Mouse (Mus musculus) heart, adult 2 months (tissue): Measurements from ENCODE around the gene Wnt5b.

Experiments
- EP300 ChIP-seq: fragments of 200-500 bp; IDR thresholded peaks from 2 replicates; pipeline ENCODE4 v1.6.1; 2011; ENCODE audit warnings: low read depth, low read length, control low read depth; ENCODE audit not compliant: insufficient read depth
- POLR2A ChIP-seq: fragments of 200-500 bp; IDR thresholded peaks from 2 replicates; pipeline ENCODE4 v1.6.1; 2011; ENCODE audit warnings: mild to moderate bottlenecking, low read depth, low read length, control low read depth; ENCODE audit not compliant: insufficient read depth

GRCm38 (mm10) chr6:119458166-119458565, 86.0 kb downstream of the Wnt5b start:
- TF ChIP-seq EP300 (no peak), POLR2A (no peak)
